Mouse (Mus musculus) thymus, postnatal 36 days (tissue): ENCODE data around the gene Mturn.

Experiments used
- DNase-seq, 2 experiments: peaks; one replicate each; pipeline ENCODE4 v3.0.0; 2022; ENCODE audit warnings: mixed read lengths in 2 of 2

Mturn gene

GRCm38 (mm10) chr6:54680891-54681745 lies at the start of gene Mturn:
Gene Mturn (plus strand): TSS chr6:54681624.
- peak; percentile 100 for DNase-seq

GRCm38 (mm10) chr6:54639877-54640276 lies 41.5 kb upstream of the Mturn start:
- DNase-seq, result no peak

GRCm38 (mm10) chr6:54641953-54642352 lies 39.5 kb upstream of the Mturn start:
- no peak for DNase-seq

- DNase-seq, result no peak
Observed at GRCm38 (mm10) chr6:54643181-54643580, 38.2 kb upstream of the Mturn start.

- DNase-seq, result no peak
Observed at GRCm38 (mm10) chr6:54655471-54656095, 25.8 kb upstream of the Mturn start.

- DNase-seq, result no peak
Observed at GRCm38 (mm10) chr6:54657861-54658260, 23.6 kb upstream of the Mturn start.

GRCm38 (mm10) chr6:54669868-54670267 lies 11.6 kb upstream of the Mturn start:
- no peak for DNase-seq

- DNase-seq, result no peak
Observed at GRCm38 (mm10) chr6:54672901-54673300, 8.5 kb upstream of the Mturn start.

GRCm38 (mm10) chr6:54679686-54680085 lies 1.7 kb upstream of the Mturn start:
- no peak for DNase-seq

GRCm38 (mm10) chr6:54681746-54682428 lies 463 bp downstream of the Mturn start:
- no peak for DNase-seq

- DNase-seq, result no peak
Observed at GRCm38 (mm10) chr6:54684085-54684484, 2.7 kb downstream of the Mturn start.

- peak; percentile 16 to 39 for DNase-seq
Observed at GRCm38 (mm10) chr6:54685103-54685502, 3.7 kb downstream of the Mturn start.

GRCm38 (mm10) chr6:54685716-54686395 lies 4.4 kb downstream of the Mturn start:
- no peak for DNase-seq

GRCm38 (mm10) chr6:54686946-54687737 lies 5.7 kb downstream of the Mturn start:
- no peak for DNase-seq

GRCm38 (mm10) chr6:54688467-54689323 lies 7.3 kb downstream of the Mturn start:
- DNase-seq, result no peak

- no peak for DNase-seq
Observed at GRCm38 (mm10) chr6:54689686-54690085, 8.3 kb downstream of the Mturn start.

GRCm38 (mm10) chr6:54690838-54691237 lies 9.4 kb downstream of the Mturn start:
- no peak for DNase-seq

- no peak for DNase-seq
Observed at GRCm38 (mm10) chr6:54691368-54692116, 10.1 kb downstream of the Mturn start.

GRCm38 (mm10) chr6:54692201-54692600 lies 10.8 kb downstream of the Mturn start:
- DNase-seq, result no peak

GRCm38 (mm10) chr6:54693286-54693685 lies 11.9 kb downstream of the Mturn start:
- DNase-seq, result no peak
